Mouse (Mus musculus): Measurements from ENCODE around the gene Psmd4. TPM values are rescaled to one million over a fixed set of nuclear protein-coding genes. Genes with fewer than 3 reads are reported as not detected.
A peak's percentile ranks its signal among the peaks of the same experiment; 100 is the strongest.

Gene Psmd4
- total and polyA plus RNA-seq, 3 experiments = 258 to 332 (median 284) TPM

GRCm38 (mm10) chr3:95015891-95016531 is 26.4 kb downstream of the Psmd4 start (continued):
- no peak; the same call in 1 of the 2 replicates for TF ChIP-seq MAFK (IDR thresholded peaks at IDR 0.05; ENCODE audit: insufficient replicate concordance, low read length)
- peak; percentile 73; the same call in 1 of the 2 replicates for TF ChIP-seq POLR2A (IDR thresholded peaks at IDR 0.05; ENCODE audit: low read depth, low read length)
- TF ChIP-seq MAZ (IDR thresholded peaks at IDR 0.05; ENCODE audit: low read depth, low read length) = no peak
- TF ChIP-seq CHD2 (IDR thresholded peaks at IDR 0.05; ENCODE audit: low read length) = peak; percentile 67
- peak; percentile 13 for TF ChIP-seq NELFE (IDR thresholded peaks at IDR 0.05; ENCODE audit: low read depth, low read length)
- TF ChIP-seq MEF2A (IDR thresholded peaks at IDR 0.05; ENCODE audit: borderline replicate concordance, low read depth, low read length) = 0 out of 2 replicates have a peak, but pooled peaks have one; percentile 42
- no peak for TF ChIP-seq GABPA (IDR thresholded peaks at IDR 0.05; ENCODE audit: insufficient replicate concordance, low read depth, low read length)
- no peak for TF ChIP-seq NRF1 (IDR thresholded peaks at IDR 0.05; ENCODE audit: low read depth, low read length)
- TF ChIP-seq E2F4 (IDR thresholded peaks at IDR 0.05; ENCODE audit: insufficient replicate concordance, low read depth, low read length) = peak; percentile 97

GRCm38 (mm10) chr3:95015337-95015872 is 27.0 kb downstream of the Psmd4 start, which contains the start of gene Zfp687:
Gene Zfp687 (minus strand): TSS chr3:95015448.
- DNase-seq (ENCODE audit: extremely low read depth) = peak; percentile 99
- dilution Hi-C loops (cut with MboI; ENCODE audit: extremely low pct_ligation_motif_present, extremely low pct_unique_long_range_greater_than_20kb, low sequenced_read_pairs) = no loop called here
- H3K27ac ChIP-seq (ENCODE audit: insufficient read depth, low read depth) = peak within 1 kb of the TSS; percentile 95
- no peaks in the 10 kb centered on the region for H3K27me3 ChIP-seq (replicated peaks)
- H3K79me2 ChIP-seq (replicated peaks; ENCODE audit: control insufficient read depth, extremely low read depth, insufficient read depth, poor library complexity, severe bottlenecking) = peaks cover 9% of the 10 kb centered on the region
- H3K9ac ChIP-seq (ENCODE audit: insufficient read depth, low read depth) = peak within 1 kb of the TSS; percentile 73
- peaks cover 18 to 35% of the 10 kb centered on the region in 2 experiments for H3K36me3 ChIP-seq (replicated peaks in 1 of 2; ENCODE audit: control insufficient read depth in 1 of 2, insufficient read depth in 1 of 2, low read length in 1 of 2)
- in situ Hi-C loops (cut with MboI; ENCODE audit: low pct_ligation_motif_present, low pct_unique_long_range_greater_than_20kb, low sequenced_read_pairs) = no loop called here
- H3K9me3 ChIP-seq (replicated peaks; ENCODE audit: low read length) = no peaks in the 10 kb centered on the region
- peaks cover 2 to 30% of the 10 kb centered on the region in 2 experiments; a peak in 2 of 4 replicates for H3K4me1 ChIP-seq (ENCODE audit: control insufficient read depth in 1 of 2, insufficient read depth in 2 of 2)
- H3K4me2 ChIP-seq (ENCODE audit: insufficient read depth, low read depth, poor library complexity, severe bottlenecking) = peak within 1 kb of the TSS; percentile 82
- H3K4me3 ChIP-seq (replicated peaks in 1 of 3; ENCODE audit: low read depth in 2 of 3, low read length in 2 of 3, poor library complexity in 1 of 3) = peak within 1 kb of the TSS; percentile 78 to 86 (median 83)
- no peak for TF ChIP-seq BHLHE40 (IDR thresholded peaks at IDR 0.05; ENCODE audit: low read depth, low read length)
- TF ChIP-seq ZC3H11A (IDR thresholded peaks at IDR 0.05; ENCODE audit: low read depth, low read length) = no peak
- no peak for TF ChIP-seq UBTF (IDR thresholded peaks at IDR 0.05; ENCODE audit: low read depth, low read length)
- TF ChIP-seq MYC (IDR thresholded peaks at IDR 0.05; ENCODE audit: low read depth, low read length) = no peak
- no peak for TF ChIP-seq PAX5 (IDR thresholded peaks at IDR 0.05; ENCODE audit: low read length)
- no peak for TF ChIP-seq CTCF (conservative IDR thresholded peaks at IDR 0.05 in 1 of 2, IDR thresholded peaks at IDR 0.05 in 1 of 2; ENCODE audit: low read depth in 2 of 2, low read length in 2 of 2)
- TF ChIP-seq RAD21 (IDR thresholded peaks at IDR 0.05; ENCODE audit: low read depth, low read length) = no peak
- 0 out of 2 replicates have a peak, but pooled peaks have one; percentile 20 for TF ChIP-seq TBP (conservative IDR thresholded peaks at IDR 0.05; ENCODE audit: low read depth, low read length)
- peak; percentile 40; the same call in 1 of the 2 replicates for TF ChIP-seq ZMIZ1 (IDR thresholded peaks at IDR 0.05; ENCODE audit: low read depth, low read length)
- TF ChIP-seq NRF1 (IDR thresholded peaks at IDR 0.05; ENCODE audit: low read depth, low read length) = peak; percentile 53
- TF ChIP-seq KAT2A (IDR thresholded peaks at IDR 0.05; ENCODE audit: insufficient replicate concordance, low read length) = peak; percentile 70; the same call in 1 of the 2 replicates
- TF ChIP-seq IRF4 (IDR thresholded peaks at IDR 0.05; ENCODE audit: low read depth, low read length) = no peak
- peak; percentile 27 for TF ChIP-seq SIN3A (IDR thresholded peaks at IDR 0.05; ENCODE audit: low read length)
- no peak; the same call in 1 of the 2 replicates for TF ChIP-seq GABPA (IDR thresholded peaks at IDR 0.05; ENCODE audit: insufficient replicate concordance, low read depth, low read length)
- TF ChIP-seq MAFK (IDR thresholded peaks at IDR 0.05; ENCODE audit: insufficient replicate concordance, low read length) = no peak
- TF ChIP-seq CHD2 (IDR thresholded peaks at IDR 0.05; ENCODE audit: low read length) = peak; percentile 98
- no peak for TF ChIP-seq JUN (IDR thresholded peaks at IDR 0.05; ENCODE audit: insufficient read depth, low read depth, low read length)
- TF ChIP-seq EP300 (IDR thresholded peaks at IDR 0.05; ENCODE audit: low read length) = no peak
- TF ChIP-seq HCFC1 (IDR thresholded peaks at IDR 0.05; ENCODE audit: low read depth, low read length) = peak; percentile 57
- TF ChIP-seq POLR2A (IDR thresholded peaks at IDR 0.05; ENCODE audit: low read depth, low read length) = peak; percentile 78
- TF ChIP-seq SMC3 (IDR thresholded peaks at IDR 0.05; ENCODE audit: low read depth, low read length) = no peak
- no peak for TF ChIP-seq MEF2A (IDR thresholded peaks at IDR 0.05; ENCODE audit: borderline replicate concordance, low read depth, low read length)
- TF ChIP-seq NELFE (IDR thresholded peaks at IDR 0.05; ENCODE audit: low read depth, low read length) = peak; percentile 82
- no peak for TF ChIP-seq ZNF384 (IDR thresholded peaks at IDR 0.05; ENCODE audit: low read depth, low read length)
- TF ChIP-seq ZKSCAN1 (IDR thresholded peaks at IDR 0.05; ENCODE audit: borderline replicate concordance, low read depth, low read length) = no peak
- TF ChIP-seq MXI1 (IDR thresholded peaks at IDR 0.05; ENCODE audit: low read depth, low read length) = no peak; the same call in 1 of the 2 replicates
- TF ChIP-seq MAX (IDR thresholded peaks at IDR 0.05; ENCODE audit: low read length) = no peak
- TF ChIP-seq E2F4 (IDR thresholded peaks at IDR 0.05; ENCODE audit: insufficient replicate concordance, low read depth, low read length) = 0 out of 2 replicates have a peak, but pooled peaks have one; percentile 20
- no peak for TF ChIP-seq USF2 (conservative IDR thresholded peaks at IDR 0.05; ENCODE audit: low read depth, low read length)
- TF ChIP-seq CHD1 (IDR thresholded peaks at IDR 0.05; ENCODE audit: low read depth, low read length) = no peak
- TF ChIP-seq USF1 (IDR thresholded peaks at IDR 0.05; ENCODE audit: low read depth, low read length) = peak; percentile 40
- peak; percentile 63; the same call in 1 of the 2 replicates for TF ChIP-seq POLR2AphosphoS2 (IDR thresholded peaks at IDR 0.05; ENCODE audit: low read depth, low read length)
- TF ChIP-seq RCOR1 (conservative IDR thresholded peaks at IDR 0.05; ENCODE audit: low read depth, low read length) = no peak; the same call in 1 of the 2 replicates
